Mouse (Mus musculus) testis, postnatal 14 days (tissue): ENCODE results near the gene Cd200r3.

Source experiments
- DNase-seq: peaks from one replicate; pipeline ENCODE4 v3.0.0; 2021; ENCODE audit warnings: low spot score

Gene Cd200r3

GRCm38 (mm10) chr16:44943468-44943867, at the start of gene Cd200r3:
Gene Cd200r3 (plus strand): TSS chr16:44943678.
- no peak for DNase-seq

- no peak for DNase-seq
Measured at GRCm38 (mm10) chr16:44932016-44932415, 11.5 kb upstream of the Cd200r3 start.

- no peak for DNase-seq
Measured at GRCm38 (mm10) chr16:44951360-44952114, 8.1 kb downstream of the Cd200r3 start.

- no peak for DNase-seq
Measured at GRCm38 (mm10) chr16:44962296-44962695, 18.8 kb downstream of the Cd200r3 start.

- no peak for DNase-seq
Measured at GRCm38 (mm10) chr16:44962777-44963176, 19.3 kb downstream of the Cd200r3 start.

GRCm38 (mm10) chr16:44964526-44965374, 21.3 kb downstream of the Cd200r3 start:
- no peak for DNase-seq

GRCm38 (mm10) chr16:44965428-44965827, 21.9 kb downstream of the Cd200r3 start:
- DNase-seq = no peak

- DNase-seq = no peak
Measured at GRCm38 (mm10) chr16:44965890-44966289, 22.4 kb downstream of the Cd200r3 start.

GRCm38 (mm10) chr16:44966891-44967290, 23.4 kb downstream of the Cd200r3 start:
- DNase-seq = no peak

GRCm38 (mm10) chr16:44968113-44968512, 24.6 kb downstream of the Cd200r3 start:
- no peak for DNase-seq

- DNase-seq = no peak
Measured at GRCm38 (mm10) chr16:44970925-44971324, 27.4 kb downstream of the Cd200r3 start.

- DNase-seq = no peak
Measured at GRCm38 (mm10) chr16:44974042-44974441, 30.6 kb downstream of the Cd200r3 start.

GRCm38 (mm10) chr16:44976081-44976480, 32.6 kb downstream of the Cd200r3 start:
- DNase-seq = no peak

- DNase-seq = no peak
Measured at GRCm38 (mm10) chr16:44976892-44977633, 33.6 kb downstream of the Cd200r3 start.

- DNase-seq = no peak
Measured at GRCm38 (mm10) chr16:44978193-44978592, 34.7 kb downstream of the Cd200r3 start.

GRCm38 (mm10) chr16:44979355-44979896, 35.9 kb downstream of the Cd200r3 start:
- DNase-seq = no peak

GRCm38 (mm10) chr16:44982972-44983371, 39.5 kb downstream of the Cd200r3 start:
- no peak for DNase-seq

- DNase-seq = no peak
Measured at GRCm38 (mm10) chr16:44983379-44984060, 40.0 kb downstream of the Cd200r3 start.

- no peak for DNase-seq
Measured at GRCm38 (mm10) chr16:44984111-44984510, 40.6 kb downstream of the Cd200r3 start.

GRCm38 (mm10) chr16:44984925-44985324, 41.4 kb downstream of the Cd200r3 start:
- no peak for DNase-seq

- DNase-seq = no peak
Measured at GRCm38 (mm10) chr16:44986029-44986428, 42.6 kb downstream of the Cd200r3 start.
